Mouse (Mus musculus) left cerebral cortex, postnatal 36 days (tissue): Measurements from ENCODE around the gene Anxa5. TPM values are rescaled to one million over a fixed set of nuclear protein-coding genes. Genes with fewer than 3 reads are reported as not detected.

Experiments
- microRNA-seq: library from miRNA; unstranded; fragments of <30 nt; microRNA quantifications from one replicate; pipeline ENCODE4 v1.2.0, GENCODE M21; 2022
- total RNA-seq, 2 experiments: library from RNA; stranded (reverse); gene quantifications; 2 replicates each; pipeline ENCODE4 v1.2.3; 2021

The Anxa5 gene
- total RNA-seq, 2 experiments from 2014 or later: 64.2 to 67.8 TPM

Small RNA genes within 50 kb of the gene (microRNA-seq; reads per million reads assigned to microRNA genes)
- not detected for gene Mir7009

Other genes with a start within 250 kb of the Anxa5 start
- gene 1810062G17Rik, start within 50 bp of the Anxa5 start, total RNA-seq: not detected
- 10 to 100 TPM; 32.8 to 42.1 TPM for gene Gm11549, start 45.9 kb upstream of the Anxa5 start, total RNA-seq
- 10 to 100 TPM; 39.1 to 41.9 TPM for gene Exosc9, start 76.7 kb upstream of the Anxa5 start, total RNA-seq
- gene Ccna2, start 96.3 kb upstream of the Anxa5 start, total RNA-seq: 1 to 10 TPM; 1.3 to 1.7 TPM
- 10 to 100 TPM; 12.8 to 16.6 TPM for gene Bbs7, start 137.6 kb upstream of the Anxa5 start, total RNA-seq
- gene Trpc3, start 214.3 kb upstream of the Anxa5 start, total RNA-seq: 10 to 100 TPM; 17.8 to 19.9 TPM